Mouse (Mus musculus): ENCODE results near the gene Gnl1. TPM values are rescaled to one million over a fixed set of nuclear protein-coding genes. Genes with fewer than 3 reads are reported as not detected.
"Not testable (repeated sequence)": the region's sequence is repeated elsewhere in the genome, so short reads cannot be mapped to it uniquely, and the experiment has no call there.

Gnl1 gene
- total RNA-seq (2021) = 100 to 1,000 TPM; 143 to 153 TPM

DNA sequence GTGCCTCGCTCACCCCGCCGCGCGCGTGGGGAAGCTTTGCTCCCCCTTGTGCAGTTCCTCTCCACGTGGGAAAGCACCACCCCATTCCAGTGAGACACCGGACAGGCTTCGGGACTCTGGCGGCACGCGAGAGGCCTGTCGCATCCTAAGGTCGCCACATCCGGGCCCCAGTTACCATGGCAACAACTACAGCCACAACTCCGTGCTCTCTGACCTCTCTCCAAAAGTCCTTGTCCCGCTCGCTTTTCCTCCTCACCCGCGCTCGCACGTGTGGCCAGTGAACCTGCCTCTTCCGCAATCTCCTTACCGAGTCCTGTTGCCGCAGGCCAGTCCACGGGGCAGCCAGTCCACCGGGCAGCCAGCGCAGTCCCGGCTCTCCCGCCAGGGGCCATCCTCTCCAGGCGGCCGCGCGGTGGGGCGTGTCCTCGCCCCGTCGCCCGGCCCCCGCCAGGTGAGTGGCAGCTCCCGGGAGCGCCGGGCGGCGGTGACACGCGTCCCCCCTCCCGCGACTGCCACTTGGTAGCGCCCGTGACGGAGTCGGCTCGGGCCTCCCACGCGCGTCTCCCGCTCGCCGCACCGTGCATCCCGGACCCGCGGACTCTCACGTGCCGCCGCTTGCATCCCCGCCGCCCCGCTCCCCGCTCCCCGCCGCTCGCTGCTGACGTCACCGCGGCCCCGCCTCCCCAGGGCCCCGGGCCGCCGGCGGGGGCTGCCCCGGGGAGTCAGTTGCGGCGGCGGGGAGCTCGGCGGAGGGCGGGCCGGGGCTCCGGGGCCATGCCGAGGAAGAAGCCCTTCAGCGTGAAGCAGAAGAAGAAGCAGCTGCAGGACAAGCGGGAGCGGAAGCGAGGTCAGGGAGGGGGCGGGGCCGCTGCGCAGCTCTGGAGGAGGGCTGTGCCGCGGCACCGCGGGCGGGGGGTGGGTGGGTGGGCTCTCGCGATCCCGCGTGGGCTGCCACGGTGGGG, at the start of gene Gnl1, which contains the start of gene Prr3:
Gnl1 (plus strand) TSS at position 451 of the 962 bp plus-strand sequence.
Prr3 (minus strand) TSS at position 836 of the 962 bp plus-strand sequence.
- DNase-seq (ENCODE audit: extremely low spot score in 1 of 2, low spot score in 1 of 2) = peak; percentile 77 to 97

GRCm38 (mm10) chr17:35930627-35931026, 49.0 kb upstream of the Gnl1 start:
- no peak for DNase-seq (ENCODE audit: extremely low spot score in 1 of 2, low spot score in 1 of 2)

DNA sequence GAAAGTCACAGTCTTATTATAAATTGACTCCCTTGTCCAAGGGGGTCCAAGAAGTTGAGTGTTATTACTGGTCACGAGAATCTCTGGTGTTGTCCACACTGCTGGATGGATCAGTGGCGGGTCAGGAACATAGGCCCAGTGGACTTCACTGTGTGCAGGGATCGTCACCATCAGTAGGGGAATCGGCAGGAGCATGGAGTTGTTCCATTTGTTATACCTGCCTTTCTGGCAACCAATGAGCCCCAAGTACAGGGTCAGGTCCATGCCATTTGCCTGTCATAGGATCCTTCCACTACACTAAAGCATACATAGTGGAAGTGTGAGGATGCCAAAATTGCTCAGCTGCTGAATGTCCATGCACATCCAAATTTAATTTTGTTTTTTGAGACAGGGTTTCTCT, 47.0 kb upstream of the Gnl1 start:
- DNase-seq (ENCODE audit: extremely low spot score in 1 of 2, low spot score in 1 of 2) = no peak

- not testable (repeated sequence) for DNase-seq (ENCODE audit: extremely low spot score in 1 of 2, low spot score in 1 of 2)
These were observed 43.9 kb upstream of the Gnl1 start for GRCm38 (mm10) chr17:35935763-35936162.

DNA sequence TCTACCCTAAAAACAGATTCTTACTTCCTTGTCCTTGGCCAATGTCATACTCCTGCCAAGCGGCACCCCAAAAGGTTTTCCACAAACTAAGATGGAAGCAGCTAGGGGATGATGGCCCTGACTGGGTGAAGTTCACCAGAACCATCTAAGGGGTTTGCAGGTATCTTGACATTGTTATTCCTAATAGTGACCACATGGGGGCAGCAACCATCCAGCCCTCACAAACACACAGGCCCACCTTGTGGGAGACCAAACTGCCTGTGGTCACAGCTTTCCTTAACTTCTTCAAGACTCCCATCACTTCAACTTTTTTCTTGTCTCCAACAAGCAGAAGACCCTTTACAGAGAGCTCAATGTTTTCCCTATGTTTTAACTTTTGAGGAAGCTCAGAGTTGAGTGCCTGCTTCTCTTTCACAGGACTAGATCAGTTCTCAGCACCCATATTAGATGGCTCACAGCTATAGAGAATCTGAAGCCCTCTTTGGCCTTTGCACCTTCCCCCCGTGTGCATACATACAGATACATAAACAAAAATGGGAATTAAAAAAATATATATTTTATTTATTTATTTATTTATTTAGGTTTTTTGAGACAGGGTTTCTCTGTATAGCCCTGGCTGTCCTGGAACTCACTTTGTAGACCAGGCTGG, 41.8 kb upstream of the Gnl1 start:
- peak in 1 of 2 experiments; percentile 32 for DNase-seq (ENCODE audit: extremely low spot score in 1 of 2, low spot score in 1 of 2)

GRCm38 (mm10) chr17:35939108-35939507, 40.5 kb upstream of the Gnl1 start:
- no peak for DNase-seq (ENCODE audit: extremely low spot score in 1 of 2, low spot score in 1 of 2)

GRCm38 (mm10) chr17:35939941-35940340, 39.7 kb upstream of the Gnl1 start:
- no peak for DNase-seq (ENCODE audit: extremely low spot score in 1 of 2, low spot score in 1 of 2)

DNA sequence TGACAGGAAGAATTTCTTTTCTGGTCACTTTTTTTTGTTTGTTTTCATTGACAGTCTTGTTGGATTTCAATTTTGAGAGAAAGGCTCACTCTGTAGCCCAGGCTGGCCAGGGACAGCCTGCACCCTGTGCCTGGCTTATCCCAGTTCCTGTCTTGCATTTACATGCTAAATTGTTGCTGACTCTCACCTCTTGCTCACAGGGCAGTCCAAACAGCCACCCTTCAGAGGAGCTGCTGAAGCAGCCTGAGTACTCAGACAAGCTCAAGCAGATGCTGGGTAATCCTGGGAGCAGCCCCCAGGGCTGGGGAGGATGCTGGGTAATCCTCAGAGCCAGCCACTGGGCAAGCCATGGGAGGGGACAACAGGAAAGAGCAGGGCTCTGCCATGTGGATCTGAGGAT, 28.7 kb upstream of the Gnl1 start:
- not testable (repeated sequence) for DNase-seq (ENCODE audit: extremely low spot score in 1 of 2, low spot score in 1 of 2)

GRCm38 (mm10) chr17:35952559-35952958, 27.1 kb upstream of the Gnl1 start:
- not testable (repeated sequence) for DNase-seq (ENCODE audit: extremely low spot score in 1 of 2, low spot score in 1 of 2)

- no peak for DNase-seq (ENCODE audit: extremely low spot score in 1 of 2, low spot score in 1 of 2)
These were observed 25.0 kb upstream of the Gnl1 start for GRCm38 (mm10) chr17:35954665-35955064.

DNA sequence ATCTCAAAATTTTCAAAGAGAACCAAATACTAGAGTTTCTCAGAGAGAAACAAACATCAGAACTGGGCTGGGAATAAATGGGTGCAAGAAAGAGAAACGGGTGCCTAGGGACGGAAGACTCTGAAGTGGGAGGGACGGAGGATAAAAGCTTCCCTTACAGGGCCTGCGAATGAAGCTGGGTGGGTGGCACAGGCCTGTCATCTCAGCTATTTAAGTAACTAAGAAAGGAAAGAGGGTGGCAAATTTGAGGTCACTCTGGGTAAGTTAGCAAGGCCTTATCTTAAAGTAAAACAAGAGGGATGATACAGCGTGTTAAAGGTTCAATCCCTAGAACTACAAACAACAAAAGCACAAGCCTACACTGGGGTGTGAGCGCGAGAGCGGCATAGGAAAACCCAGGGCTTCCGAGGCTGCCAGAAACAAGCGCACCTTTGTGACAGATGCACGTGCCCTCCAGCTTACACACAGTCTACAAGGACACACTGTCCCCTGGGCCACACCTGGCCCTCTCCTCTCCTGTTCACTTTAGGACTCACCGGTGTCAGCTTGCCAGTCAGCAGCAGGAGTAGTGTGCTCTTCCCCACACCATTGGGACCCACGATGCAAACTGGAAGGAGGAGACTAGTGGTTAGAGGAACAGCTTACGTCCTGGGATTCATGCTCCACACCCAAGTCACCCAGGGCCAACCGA, 21.0 kb upstream of the Gnl1 start:
- no peak for DNase-seq (ENCODE audit: extremely low spot score in 1 of 2, low spot score in 1 of 2)

DNA sequence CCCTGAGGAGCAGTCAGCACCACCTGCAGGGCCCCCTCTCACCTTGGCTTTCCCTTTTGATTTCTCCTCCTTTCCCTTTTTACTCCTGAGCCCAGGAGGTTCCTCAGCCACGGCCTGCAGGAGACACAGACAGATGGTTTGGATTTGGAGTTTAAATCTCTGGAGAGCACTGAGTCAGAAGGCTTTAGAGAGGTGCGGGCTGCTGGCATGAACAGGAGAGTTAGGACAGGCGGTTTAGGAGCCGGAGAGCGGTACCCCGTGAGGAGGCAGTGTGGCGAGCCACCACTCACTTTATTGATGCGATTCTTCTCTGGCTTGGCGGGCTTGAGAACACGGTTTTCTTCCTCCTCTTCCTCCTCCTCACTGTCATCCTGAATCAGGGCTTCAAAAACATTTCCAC, 16.4 kb upstream of the Gnl1 start:
- no peak for DNase-seq (ENCODE audit: extremely low spot score in 1 of 2, low spot score in 1 of 2)

GRCm38 (mm10) chr17:35967621-35968020, 12.0 kb upstream of the Gnl1 start:
- no peak for DNase-seq (ENCODE audit: extremely low spot score in 1 of 2, low spot score in 1 of 2)

- peak; percentile 95 to 97 for DNase-seq (ENCODE audit: extremely low spot score in 1 of 2, low spot score in 1 of 2)
These were observed 9.9 kb upstream of the Gnl1 start, which contains the start of gene Abcf1 for GRCm38 (mm10) chr17:35969418-35970389. Gene Abcf1, minus strand, starts transcription at chr17:35969761.

- DNase-seq (ENCODE audit: extremely low spot score in 1 of 2, low spot score in 1 of 2) = no peak
These were observed 7.5 kb upstream of the Gnl1 start for GRCm38 (mm10) chr17:35972131-35972530.

DNA sequence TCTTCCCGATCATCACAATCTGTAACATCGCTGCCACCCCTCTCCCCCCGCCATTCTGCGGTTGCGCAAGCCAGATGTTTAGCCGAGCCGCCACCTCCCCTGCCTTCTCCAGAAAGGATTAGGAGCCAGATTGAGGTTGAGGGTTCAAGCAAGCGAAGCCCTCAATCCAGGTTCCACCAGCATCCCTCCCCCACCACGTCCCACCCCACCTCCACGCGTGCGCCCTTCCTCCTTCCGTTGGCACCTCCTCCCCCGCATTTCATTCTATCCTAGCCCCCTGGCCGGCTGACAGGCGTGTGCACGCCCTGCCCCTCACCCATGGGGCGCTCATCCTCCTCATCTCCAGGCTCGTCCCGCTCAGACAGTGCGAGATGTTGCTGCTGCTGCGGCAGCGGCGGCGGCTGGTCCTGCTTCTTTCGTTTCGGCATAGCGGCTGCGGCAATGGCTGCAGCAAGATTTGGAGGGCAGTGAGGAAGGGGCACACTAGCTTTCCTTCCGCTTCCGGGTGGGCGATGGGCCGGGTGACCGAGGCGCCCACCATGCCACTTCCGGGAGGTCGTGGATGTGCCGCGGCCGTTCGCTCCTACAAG, 745 bp upstream of the Gnl1 start:
- DNase-seq (ENCODE audit: extremely low spot score in 1 of 2, low spot score in 1 of 2) = peak in 1 of 2 experiments; percentile 72

- peak; percentile 38 to 65 for DNase-seq (ENCODE audit: extremely low spot score in 1 of 2, low spot score in 1 of 2)
These were observed 708 bp downstream of the Gnl1 start for GRCm38 (mm10) chr17:35980363-35980754.

GRCm38 (mm10) chr17:35981776-35982175, 2.1 kb downstream of the Gnl1 start:
- DNase-seq (ENCODE audit: extremely low spot score in 1 of 2, low spot score in 1 of 2) = no peak

DNA sequence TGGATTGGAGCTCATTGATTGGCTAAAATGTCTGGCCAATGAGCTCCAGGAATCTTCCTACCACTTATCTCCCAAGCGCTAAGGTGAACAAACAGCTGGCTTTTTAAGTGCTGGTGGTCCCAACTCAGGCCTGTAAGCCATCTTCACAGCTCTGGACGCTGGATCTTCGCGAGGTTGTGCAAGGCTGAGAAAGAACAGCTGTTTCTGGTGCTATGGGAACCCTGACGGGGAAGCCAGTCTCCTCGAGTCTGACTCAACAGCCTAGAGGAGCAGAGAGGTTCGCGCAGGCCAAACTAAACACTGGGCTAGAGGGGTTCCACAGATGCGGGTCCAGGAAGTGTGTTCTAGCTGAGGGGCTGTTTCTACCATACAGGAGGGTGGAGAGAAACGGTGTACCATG, 12.1 kb downstream of the Gnl1 start:
- no peak for DNase-seq (ENCODE audit: extremely low spot score in 1 of 2, low spot score in 1 of 2)

Measured in layer of hippocampus, postnatal 25 days (tissue).